Mouse (Mus musculus) urinary bladder, postnatal 4 days (tissue): Measurements from ENCODE around the gene Bicral.

ENCODE experiments used
- DNase-seq, 2 experiments: peaks; one replicate each; pipeline ENCODE4 v3.0.0; 2021 to 2022; ENCODE audit warnings: low spot score in 2 of 2

Bicral gene

GRCm38 (mm10) chr17:46857903-46858748 lies at the start of gene Bicral:
Gene Bicral (minus strand): TSS chr17:46858482.
- DNase-seq = peak; percentile 70 to 71

GRCm38 (mm10) chr17:46903876-46904490 lies 45.7 kb upstream of the Bicral start:
- DNase-seq = peak; percentile 54 to 80

GRCm38 (mm10) chr17:46900941-46901340 lies 42.7 kb upstream of the Bicral start:
- DNase-seq = no peak

GRCm38 (mm10) chr17:46897221-46897950 lies 39.1 kb upstream of the Bicral start:
- DNase-seq = no peak

GRCm38 (mm10) chr17:46895426-46895825 lies 37.1 kb upstream of the Bicral start:
- no peak for DNase-seq

GRCm38 (mm10) chr17:46890843-46891594 lies 32.7 kb upstream of the Bicral start:
- DNase-seq = peak in 1 of 2 experiments; percentile 35

- DNase-seq = peak; percentile 95 to 97
Observed at GRCm38 (mm10) chr17:46890116-46890815, 32.0 kb upstream of the Bicral start, which contains the start of gene Tbcc. Gene Tbcc (plus strand): TSS chr17:46890684.

GRCm38 (mm10) chr17:46889450-46890084 lies 31.3 kb upstream of the Bicral start:
- DNase-seq = peak; percentile 71 to 76

GRCm38 (mm10) chr17:46888511-46889212 lies 30.4 kb upstream of the Bicral start:
- no peak for DNase-seq

- DNase-seq = no peak
Observed at GRCm38 (mm10) chr17:46885910-46886643, 27.8 kb upstream of the Bicral start.

GRCm38 (mm10) chr17:46885218-46885909 lies 27.1 kb upstream of the Bicral start:
- DNase-seq = no peak

GRCm38 (mm10) chr17:46884766-46885165 lies 26.5 kb upstream of the Bicral start:
- DNase-seq = no peak

- no peak for DNase-seq
Observed at GRCm38 (mm10) chr17:46883107-46883506, 24.8 kb upstream of the Bicral start.

- no peak for DNase-seq
Observed at GRCm38 (mm10) chr17:46881728-46882127, 23.4 kb upstream of the Bicral start.

GRCm38 (mm10) chr17:46880322-46880721 lies 22.0 kb upstream of the Bicral start:
- no peak for DNase-seq

GRCm38 (mm10) chr17:46879841-46880311 lies 21.6 kb upstream of the Bicral start:
- DNase-seq = no peak

GRCm38 (mm10) chr17:46877061-46877460 lies 18.8 kb upstream of the Bicral start:
- no peak for DNase-seq

- DNase-seq = no peak
Observed at GRCm38 (mm10) chr17:46876371-46876950, 18.2 kb upstream of the Bicral start.
